Mouse (Mus musculus): Measurements from ENCODE around the gene Tifab. TPM values are rescaled to one million over a fixed set of nuclear protein-coding genes. Genes with fewer than 3 reads are reported as not detected.
A peak's percentile ranks its signal among the peaks of the same experiment; 100 is the strongest.

The Tifab gene
- polyA plus RNA-seq, 1 experiment, result 13.9 TPM

GRCm38 (mm10) chr13:56181424-56181823, 2.7 kb upstream of the Tifab start:
- no peak overlapping the region for H3K4me3 ChIP-seq (replicated peaks; ENCODE audit: extremely low read depth, low read depth, low read length)
- no peak for TF ChIP-seq POLR2A (IDR thresholded peaks at IDR 0.05; ENCODE audit: borderline replicate concordance, extremely low read depth, low read depth, low read length)
- TF ChIP-seq CTCF (IDR thresholded peaks at IDR 0.05; ENCODE audit: insufficient read depth, low read length), result no peak
- WGBS, result 60% methylated on average over 8 of the region's 8 CpGs
- no peaks in the 10 kb centered on the region for H3K4me1 ChIP-seq (ENCODE audit: control insufficient read depth, insufficient read depth, low read length)
- no peak for DNase-seq

- 77% methylated on average over 9 of the region's 9 CpGs for WGBS
- no peak overlapping the region for H3K4me3 ChIP-seq (replicated peaks; ENCODE audit: extremely low read depth, low read depth, low read length)
- no peak for DNase-seq
- no peaks in the 10 kb centered on the region for H3K4me1 ChIP-seq (ENCODE audit: control insufficient read depth, insufficient read depth, low read length)
- TF ChIP-seq POLR2A (IDR thresholded peaks at IDR 0.05; ENCODE audit: borderline replicate concordance, extremely low read depth, low read depth, low read length) (no peak), CTCF (IDR thresholded peaks at IDR 0.05; ENCODE audit: insufficient read depth, low read length) (no peak)
Measured at GRCm38 (mm10) chr13:56176310-56176709, 2.4 kb downstream of the Tifab start.

- no peak for DNase-seq
- Histone ChIP-seq H3K4me3 (replicated peaks; ENCODE audit: extremely low read depth, low read depth, low read length) (no peak overlapping the region), H3K4me1 (ENCODE audit: control insufficient read depth, insufficient read depth, low read length) (no peaks in the 10 kb centered on the region)
- 47% methylated on average over 4 of the region's 4 CpGs for WGBS
- TF ChIP-seq CTCF (IDR thresholded peaks at IDR 0.05; ENCODE audit: insufficient read depth, low read length) (no peak), POLR2A (IDR thresholded peaks at IDR 0.05; ENCODE audit: borderline replicate concordance, extremely low read depth, low read depth, low read length) (no peak)
Measured at GRCm38 (mm10) chr13:56175848-56176247, 2.8 kb downstream of the Tifab start.

GRCm38 (mm10) chr13:56172901-56173545, 5.7 kb downstream of the Tifab start:
- DNase-seq, result no peak
- TF ChIP-seq CTCF (IDR thresholded peaks at IDR 0.05; ENCODE audit: insufficient read depth, low read length) (no peak), POLR2A (IDR thresholded peaks at IDR 0.05; ENCODE audit: borderline replicate concordance, extremely low read depth, low read depth, low read length) (no peak)
- Histone ChIP-seq H3K4me1 (ENCODE audit: control insufficient read depth, insufficient read depth, low read length) (no peaks in the 10 kb centered on the region), H3K4me3 (replicated peaks; ENCODE audit: extremely low read depth, low read depth, low read length) (no peak overlapping the region)
- 43% methylated on average over 7 of the region's 7 CpGs for WGBS

- TF ChIP-seq POLR2A (IDR thresholded peaks at IDR 0.05; ENCODE audit: borderline replicate concordance, extremely low read depth, low read depth, low read length) (no peak), CTCF (IDR thresholded peaks at IDR 0.05; ENCODE audit: insufficient read depth, low read length) (no peak)
- WGBS, result 82% methylated on average over 7 of the region's 7 CpGs
- no peak overlapping the region for H3K4me3 ChIP-seq (replicated peaks; ENCODE audit: extremely low read depth, low read depth, low read length)
- no peak for DNase-seq
- H3K4me1 ChIP-seq (ENCODE audit: control insufficient read depth, insufficient read depth, low read length), result no peaks in the 10 kb centered on the region
Measured at GRCm38 (mm10) chr13:56172106-56172505, 6.6 kb downstream of the Tifab start.

- Histone ChIP-seq H3K4me1 (ENCODE audit: control insufficient read depth, insufficient read depth, low read length) (no peaks in the 10 kb centered on the region), H3K4me3 (replicated peaks; ENCODE audit: extremely low read depth, low read depth, low read length) (no peak overlapping the region)
- no peak for DNase-seq
- WGBS, result 69% methylated on average over 3 of the region's 3 CpGs
- no peak for TF ChIP-seq POLR2A (IDR thresholded peaks at IDR 0.05; ENCODE audit: borderline replicate concordance, extremely low read depth, low read depth, low read length)
- no peak for TF ChIP-seq CTCF (IDR thresholded peaks at IDR 0.05; ENCODE audit: insufficient read depth, low read length)
Measured at GRCm38 (mm10) chr13:56168403-56168781, 10.3 kb downstream of the Tifab start.

GRCm38 (mm10) chr13:56167446-56168402, 11.0 kb downstream of the Tifab start:
- peak; percentile 82 for TF ChIP-seq CTCF (IDR thresholded peaks at IDR 0.05; ENCODE audit: insufficient read depth, low read length)
- no peak for TF ChIP-seq POLR2A (IDR thresholded peaks at IDR 0.05; ENCODE audit: borderline replicate concordance, extremely low read depth, low read depth, low read length)
- no peak for DNase-seq
- Histone ChIP-seq H3K4me1 (ENCODE audit: control insufficient read depth, insufficient read depth, low read length) (no peaks in the 10 kb centered on the region), H3K4me3 (replicated peaks; ENCODE audit: extremely low read depth, low read depth, low read length) (no peak overlapping the region)
- 32% methylated on average over 13 of the region's 14 CpGs for WGBS

GRCm38 (mm10) chr13:56165561-56165960, 13.1 kb downstream of the Tifab start:
- WGBS, result 79% methylated on average over 11 of the region's 11 CpGs
- no peak for DNase-seq
- Histone ChIP-seq H3K4me1 (ENCODE audit: control insufficient read depth, insufficient read depth, low read length) (no peaks in the 10 kb centered on the region), H3K4me3 (replicated peaks; ENCODE audit: extremely low read depth, low read depth, low read length) (no peak overlapping the region)
- TF ChIP-seq POLR2A (IDR thresholded peaks at IDR 0.05; ENCODE audit: borderline replicate concordance, extremely low read depth, low read depth, low read length) (no peak), CTCF (IDR thresholded peaks at IDR 0.05; ENCODE audit: insufficient read depth, low read length) (no peak)

- 89% methylated on average over 3 of the region's 3 CpGs for WGBS
- no peak for DNase-seq
- Histone ChIP-seq H3K4me1 (ENCODE audit: control insufficient read depth, insufficient read depth, low read length) (no peaks in the 10 kb centered on the region), H3K4me3 (replicated peaks; ENCODE audit: extremely low read depth, low read depth, low read length) (no peak overlapping the region)
- TF ChIP-seq CTCF (IDR thresholded peaks at IDR 0.05; ENCODE audit: insufficient read depth, low read length) (no peak), POLR2A (IDR thresholded peaks at IDR 0.05; ENCODE audit: borderline replicate concordance, extremely low read depth, low read depth, low read length) (no peak)
Measured at GRCm38 (mm10) chr13:56164372-56164771, 14.3 kb downstream of the Tifab start.

Data from lung, adult 2 months (tissue).